Mouse (Mus musculus) lung, embryonic 15.5 days (tissue): ENCODE results near the gene Snx27. TPM values are rescaled to one million over a fixed set of nuclear protein-coding genes. Genes with fewer than 3 reads are reported as not detected.
A peak's percentile ranks its signal among the peaks of the same experiment; 100 is the strongest.

Source experiments
- ATAC-seq: fragments of 200-750 bp; cut with Nextera tagmentation; 2 replicates; pipeline ENCODE4 v1.8.0; 2017; ENCODE audit warnings: moderate number of reproducible peaks, borderline replicate concordance; ENCODE audit not compliant: low FRiP score, low TSS enrichment; ENCODE audit errors: extremely low read depth
- H3K27ac ChIP-seq: fragments of 300-500 bp; sonication (generic); 2 replicates; pipeline ENCODE4 v1.5.1; 2015; ENCODE audit warnings: moderate library complexity, mild to moderate bottlenecking, inconsistent platforms
- H3K27me3 ChIP-seq: fragments of 300-500 bp; sonication (generic); 2 replicates; pipeline ENCODE4 v1.6.1; 2015; ENCODE audit warnings: inconsistent platforms
- H3K36me3 ChIP-seq: fragments of 300-500 bp; sonication (generic); 2 replicates; pipeline ENCODE4 v1.6.1; 2015; ENCODE audit warnings: inconsistent platforms
- H3K4me1 ChIP-seq: fragments of 300-500 bp; sonication (generic); 2 replicates; pipeline ENCODE4 v1.6.1; 2015; ENCODE audit warnings: inconsistent platforms
- H3K4me2 ChIP-seq: fragments of 300-500 bp; sonication (generic); 2 replicates; pipeline ENCODE4 v1.6.1; 2015; ENCODE audit warnings: inconsistent platforms, mild to moderate bottlenecking, moderate library complexity
- H3K4me3 ChIP-seq: fragments of 300-500 bp; sonication (generic); 2 replicates; pipeline ENCODE4 v1.5.1; 2015; ENCODE audit warnings: mild to moderate bottlenecking, inconsistent platforms
- H3K9ac ChIP-seq: fragments of 300-500 bp; sonication (generic); 2 replicates; pipeline ENCODE4 v1.6.1; 2015; ENCODE audit warnings: inconsistent platforms
- H3K9me3 ChIP-seq: fragments of 300-500 bp; sonication (generic); 2 replicates; pipeline ENCODE4 v1.6.1; 2016; ENCODE audit warnings: inconsistent platforms
- WGBS: fragments of 180-500 bp; shearing (Covaris S2); methylation state at CpG from one replicate; pipeline ENCODE4 v1.1.7; 2015; 5-methylcytosine and 5-hydroxymethylcytosine counted together
- polyA plus RNA-seq: library from polyadenylated mRNA; unstranded; fragments of >200 nt; fragmentation: Nextera tagmentation; extraction: Ambion mirVana; gene quantifications from 2 replicates; pipeline ENCODE4 v1.2.1, GENCODE M21; 2015

The Snx27 gene
- polyA plus RNA-seq, 1 experiment from 2014 or later: 46.5 TPM

DNA sequence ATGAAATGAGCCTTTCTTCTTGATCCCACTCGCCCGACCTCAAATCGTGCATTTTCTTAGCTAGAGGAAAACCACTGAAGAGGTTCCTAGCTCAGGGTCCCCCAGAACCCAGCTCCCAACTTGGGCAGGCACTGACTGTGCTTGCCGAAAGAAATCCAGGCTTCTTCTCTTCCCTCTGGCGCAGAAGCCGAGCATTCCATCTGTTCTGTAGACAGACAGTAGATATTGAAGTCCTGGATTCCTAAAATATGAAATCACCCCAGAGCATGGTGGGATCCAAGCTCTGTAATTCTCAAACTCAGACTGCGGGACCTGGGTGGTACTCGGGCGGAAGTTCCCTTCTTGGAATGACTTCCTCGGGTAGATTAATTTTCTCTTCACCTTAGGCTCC lies 109.4 kb downstream of the Snx27 start:
- Histone ChIP-seq H3K36me3 (no peaks in the 10 kb centered on the region), H3K9ac (no peak overlapping the region), H3K27me3 (no peaks in the 10 kb centered on the region), H3K27ac (no peak overlapping the region), H3K4me1 (peaks cover 10% of the 10 kb centered on the region), H3K9me3 (no peaks in the 10 kb centered on the region), H3K4me3 (no peak overlapping the region), H3K4me2 (peak overlapping the region; percentile 48; the same call in 1 of the 2 replicates)
- WGBS: 36% methylated on average over 10 of the region's 10 CpGs
- ATAC-seq: no peak

DNA sequence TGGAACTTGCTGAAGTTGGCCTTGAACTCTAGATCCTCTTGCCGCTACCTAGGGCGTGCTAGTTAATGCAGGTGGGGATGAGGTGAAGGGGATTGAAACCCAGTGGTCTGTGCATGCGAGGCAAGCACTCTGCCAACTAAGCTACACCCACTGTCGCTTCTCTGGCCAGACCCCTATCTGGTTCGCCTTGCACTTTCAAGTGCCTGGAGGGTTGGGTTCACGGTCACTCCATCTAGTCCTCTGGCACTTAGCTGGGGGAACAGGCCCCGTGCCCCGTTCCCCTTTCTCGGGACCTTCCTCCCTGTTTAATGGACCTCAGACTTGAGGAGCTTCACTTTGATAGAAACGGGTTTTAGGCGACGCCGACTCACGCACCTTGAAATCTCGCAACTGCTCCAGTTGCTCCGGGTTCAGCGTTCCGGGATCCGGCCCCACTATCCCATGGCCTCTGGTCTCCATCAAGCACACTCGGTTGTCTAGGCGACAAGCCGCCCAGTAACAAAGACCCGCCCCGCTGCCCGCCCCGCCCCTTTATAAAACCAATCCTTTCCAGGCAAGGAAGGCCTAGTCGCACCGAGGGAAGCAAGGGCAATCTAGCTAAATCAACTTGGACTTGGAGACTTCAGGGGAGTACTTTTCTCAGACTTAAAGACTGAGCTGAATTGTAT lies 109.9 kb downstream of the Snx27 start:
- peak; percentile 81; the same call in 1 of the 2 replicates for ATAC-seq
- Histone ChIP-seq H3K4me1 (peaks cover 10% of the 10 kb centered on the region), H3K9ac (no peak overlapping the region), H3K27ac (no peak overlapping the region), H3K27me3 (no peaks in the 10 kb centered on the region), H3K4me2 (peak overlapping the region; percentile 48), H3K9me3 (no peaks in the 10 kb centered on the region), H3K4me3 (no peak overlapping the region), H3K36me3 (no peaks in the 10 kb centered on the region)
- 8% methylated on average over 28 of the region's 28 CpGs for WGBS

DNA sequence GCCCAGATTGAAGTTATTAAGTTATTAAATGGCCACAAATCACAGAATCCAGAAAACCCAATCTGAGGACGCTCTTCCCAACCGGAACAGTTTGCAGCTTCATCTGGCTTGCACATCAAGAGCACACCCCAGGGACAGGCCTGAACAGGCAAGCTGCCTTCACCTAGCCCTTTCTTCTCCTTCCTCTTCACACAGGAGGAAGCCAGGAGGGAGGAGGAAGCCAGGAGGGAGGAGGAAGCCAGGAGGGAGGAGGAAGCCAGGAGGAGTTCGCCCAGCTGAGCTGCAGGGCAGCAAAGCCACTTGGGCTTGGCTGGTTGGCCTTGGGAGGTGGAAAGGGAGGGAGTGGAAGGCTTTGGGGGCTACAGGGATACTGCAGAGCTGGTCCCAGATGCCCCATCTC lies 113.6 kb downstream of the Snx27 start:
- H3K4me2 ChIP-seq: no peak overlapping the region
- H3K4me3 ChIP-seq: no peak overlapping the region
- no peak overlapping the region for H3K9ac ChIP-seq
- H3K36me3 ChIP-seq: no peaks in the 10 kb centered on the region
- 46% methylated on average over 3 of the region's 3 CpGs for WGBS
- H3K4me1 ChIP-seq: peaks cover 10% of the 10 kb centered on the region
- no peaks in the 10 kb centered on the region for H3K9me3 ChIP-seq
- no peak overlapping the region for H3K27ac ChIP-seq
- ATAC-seq: no peak
- no peaks in the 10 kb centered on the region for H3K27me3 ChIP-seq

DNA sequence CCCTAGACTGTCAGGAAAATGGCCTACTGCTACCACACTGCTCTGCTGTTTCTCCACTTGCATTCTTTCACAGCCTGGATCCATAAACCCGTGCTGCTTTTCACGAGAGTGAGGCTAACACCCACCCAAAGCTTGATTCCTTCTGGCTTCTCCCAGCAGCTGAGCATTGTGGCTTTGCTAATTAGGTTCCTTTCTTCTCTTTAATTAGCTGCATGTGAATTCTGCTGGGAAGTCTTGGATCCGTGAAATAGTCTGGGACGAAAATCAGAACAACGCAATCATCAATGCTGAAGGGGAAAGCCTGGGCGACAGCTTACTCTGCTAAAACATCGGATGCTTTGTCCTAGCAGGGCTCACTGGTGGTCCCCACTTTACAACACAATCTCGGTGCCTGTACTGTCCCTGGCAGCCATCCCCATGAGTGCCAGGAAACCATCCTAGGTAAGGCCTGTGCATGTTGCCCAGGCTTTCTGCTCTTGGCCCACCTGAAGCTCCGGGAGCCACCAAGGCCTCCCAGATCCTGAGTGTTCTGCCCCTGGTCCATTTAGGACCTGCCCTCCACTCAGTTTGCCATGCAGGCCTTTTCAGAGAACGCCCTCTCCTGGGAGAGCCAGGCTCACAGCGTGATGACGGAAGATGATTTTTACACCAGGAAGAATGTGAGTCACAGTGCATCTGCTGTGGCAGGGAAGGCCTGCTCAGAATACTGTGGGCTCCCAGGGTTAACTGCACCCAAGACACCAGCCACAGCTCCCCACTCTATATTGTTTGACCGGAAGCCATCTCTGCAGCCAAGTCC lies 116.7 kb downstream of the Snx27 start:
- Histone ChIP-seq H3K4me1 (no peaks in the 10 kb centered on the region), H3K9me3 (no peaks in the 10 kb centered on the region), H3K4me2 (no peak overlapping the region), H3K27me3 (no peaks in the 10 kb centered on the region), H3K4me3 (no peak overlapping the region), H3K36me3 (no peaks in the 10 kb centered on the region), H3K9ac (no peak overlapping the region), H3K27ac (no peak overlapping the region)
- no peak for ATAC-seq
- WGBS: 77% methylated on average over 13 of the region's 13 CpGs

DNA sequence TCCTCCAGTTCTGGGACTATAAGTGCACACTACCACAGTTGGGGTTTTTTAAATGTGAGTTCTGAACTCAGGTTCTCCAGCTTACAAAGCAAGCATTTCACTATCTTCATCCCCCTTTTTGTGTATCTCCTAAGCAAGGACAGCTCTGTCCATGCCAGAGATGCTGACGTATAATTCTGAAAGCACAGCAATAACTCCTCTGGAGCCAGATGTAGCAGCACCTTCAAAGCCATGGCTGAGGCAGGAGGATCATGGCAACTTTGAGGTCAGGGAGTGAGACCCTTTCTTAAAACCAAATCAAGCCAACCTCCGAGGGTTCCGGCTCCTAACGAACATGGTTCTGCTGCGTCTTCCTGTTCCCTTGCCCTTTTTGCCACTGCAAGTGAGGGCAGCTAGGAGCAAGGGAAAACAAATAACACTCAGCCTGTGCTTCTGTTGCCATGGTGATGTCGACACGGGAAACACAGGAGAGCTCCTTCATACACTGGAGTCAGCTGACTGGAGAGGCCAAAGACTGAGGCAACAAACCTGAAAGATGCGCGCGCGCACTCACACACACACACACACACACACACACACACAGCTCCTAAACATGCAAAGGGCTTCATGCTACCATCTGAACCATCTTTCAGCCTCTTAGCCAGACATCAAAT lies 118.5 kb downstream of the Snx27 start:
- Histone ChIP-seq H3K27ac (no peak overlapping the region), H3K27me3 (no peaks in the 10 kb centered on the region), H3K4me1 (no peaks in the 10 kb centered on the region), H3K4me2 (no peak overlapping the region), H3K36me3 (no peaks in the 10 kb centered on the region), H3K9ac (no peak overlapping the region), H3K9me3 (no peaks in the 10 kb centered on the region), H3K4me3 (no peak overlapping the region)
- 40% methylated on average over 11 of the region's 11 CpGs for WGBS
- ATAC-seq: no peak

DNA sequence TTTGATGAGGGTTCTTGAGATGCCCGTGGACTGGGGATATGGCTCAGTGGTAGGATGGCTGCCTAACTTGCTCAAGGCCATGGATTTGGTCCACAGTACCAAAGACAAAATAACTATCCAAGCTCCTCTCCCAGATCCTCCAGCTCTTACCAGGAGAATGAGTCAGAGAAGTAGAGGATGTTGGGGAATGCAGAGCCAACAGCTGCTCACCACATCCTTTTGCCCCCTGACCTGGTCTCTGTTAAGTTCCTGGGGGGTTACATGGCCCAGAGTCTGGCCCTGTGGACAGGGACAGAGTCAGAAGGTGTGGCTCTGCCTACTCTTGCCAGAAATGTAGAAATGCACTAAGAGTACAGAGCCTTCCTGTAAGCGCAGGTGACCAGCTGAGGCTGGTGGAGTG lies 122.7 kb downstream of the Snx27 start:
- WGBS: 88% methylated on average over 2 of the region's 2 CpGs
- no peak overlapping the region for H3K4me3 ChIP-seq
- no peak for ATAC-seq

DNA sequence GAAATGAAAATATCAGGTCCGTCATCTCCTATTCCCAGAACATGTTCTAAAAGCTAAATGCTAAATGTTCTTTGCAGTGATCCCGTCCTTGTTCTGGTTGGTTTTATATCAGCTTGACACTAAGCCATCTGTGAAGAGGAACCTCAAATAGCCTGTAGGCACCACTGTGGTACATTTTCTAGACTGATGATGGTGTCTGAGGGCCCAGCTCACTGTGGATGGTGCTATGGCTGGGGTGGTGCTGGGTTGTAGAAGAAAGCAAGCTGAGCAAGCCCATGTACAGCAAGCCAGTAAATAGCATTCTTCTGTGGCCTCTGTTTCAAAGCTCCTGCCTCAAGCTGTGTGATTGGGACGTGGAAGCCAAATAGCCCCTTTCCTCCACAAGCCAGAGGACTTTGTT lies 125.5 kb downstream of the Snx27 start:
- Histone ChIP-seq H3K9ac (no peak overlapping the region), H3K27me3 (no peaks in the 10 kb centered on the region), H3K4me2 (peak overlapping the region; percentile 51), H3K4me3 (no peak overlapping the region), H3K27ac (no peak overlapping the region), H3K36me3 (no peaks in the 10 kb centered on the region), H3K4me1 (no peaks in the 10 kb centered on the region), H3K9me3 (no peaks in the 10 kb centered on the region)
- 63% methylated on average over 3 of the region's 3 CpGs for WGBS
- ATAC-seq: no peak

More for the DNA sequence above, 122.7 kb downstream of the Snx27 start:
- H3K4me2 ChIP-seq: no peak overlapping the region
- H3K36me3 ChIP-seq: no peaks in the 10 kb centered on the region
- no peak overlapping the region for H3K27ac ChIP-seq
- no peaks in the 10 kb centered on the region for H3K27me3 ChIP-seq
- H3K9ac ChIP-seq: no peak overlapping the region
- no peaks in the 10 kb centered on the region for H3K9me3 ChIP-seq
- H3K4me1 ChIP-seq: no peaks in the 10 kb centered on the region

DNA sequence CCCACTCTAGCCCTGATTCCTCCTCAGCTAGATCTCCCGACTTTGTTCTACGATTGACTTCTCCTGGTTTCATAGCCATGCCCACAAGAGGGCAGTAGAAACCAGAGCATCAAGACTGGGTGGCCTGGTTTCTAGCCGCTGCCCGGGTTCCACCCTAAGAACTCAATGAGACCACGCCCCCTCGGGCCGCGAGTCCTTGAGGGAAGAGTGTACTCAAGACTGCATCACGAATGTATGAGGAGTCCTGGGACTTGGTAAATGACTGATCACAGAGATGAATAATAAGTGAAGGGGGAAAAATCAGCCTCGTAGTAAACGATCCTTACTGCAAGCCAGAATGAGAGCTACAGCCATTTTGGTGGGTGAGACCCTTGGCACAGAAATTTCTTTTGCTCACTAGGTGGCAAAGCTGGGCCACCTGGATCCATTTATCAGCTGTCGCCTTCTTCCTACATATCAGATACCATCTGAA lies 126.0 kb downstream of the Snx27 start:
- WGBS: 2% methylated on average over 12 of the region's 12 CpGs
- peak overlapping the region; percentile 27 for H3K4me3 ChIP-seq
- ATAC-seq: peak; percentile 92

DNA sequence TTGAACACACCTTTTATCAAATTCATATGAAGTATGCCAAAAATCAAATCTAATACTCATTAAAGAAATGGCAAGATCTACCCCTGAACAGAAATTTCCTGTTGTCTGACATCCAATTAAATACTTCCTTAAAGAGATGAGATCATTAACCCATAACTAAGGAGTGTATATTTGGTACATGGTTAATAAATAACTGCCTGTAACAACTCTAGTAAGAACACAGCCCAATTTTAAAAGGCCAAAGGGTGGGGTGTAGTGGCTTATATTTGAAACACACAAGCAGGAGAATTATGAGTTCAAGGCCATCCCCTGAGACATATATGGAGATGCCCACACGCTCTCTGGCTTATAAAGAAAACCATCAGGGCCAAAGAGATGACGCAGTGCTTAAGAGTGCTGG lies 133.1 kb downstream of the Snx27 start:
- ATAC-seq: no peak
- Histone ChIP-seq H3K27ac (no peak overlapping the region), H3K27me3 (no peaks in the 10 kb centered on the region), H3K9ac (no peak overlapping the region), H3K9me3 (no peaks in the 10 kb centered on the region), H3K4me1 (0 out of 2 replicates have a peak, but pooled peaks cover 1% of the 10 kb centered on the region), H3K4me3 (no peak overlapping the region), H3K4me2 (no peak overlapping the region), H3K36me3 (peaks cover 39% of the 10 kb centered on the region)
- 88% methylated on average over 2 of the region's 2 CpGs for WGBS

More for the DNA sequence above, 126.0 kb downstream of the Snx27 start:
- H3K9ac ChIP-seq: no peak overlapping the region
- H3K27me3 ChIP-seq: no peaks in the 10 kb centered on the region
- no peaks in the 10 kb centered on the region for H3K36me3 ChIP-seq
- H3K27ac ChIP-seq: no peak overlapping the region
- no peaks in the 10 kb centered on the region for H3K9me3 ChIP-seq
- H3K4me2 ChIP-seq: peak overlapping the region; percentile 51
- H3K4me1 ChIP-seq: no peaks in the 10 kb centered on the region

Other genes with a start within 250 kb of the Snx27 start
- gene Them5, start 240.6 kb downstream of the Snx27 start, polyA plus RNA-seq: 0.25 and 0.35 TPM in 2 replicates
- 0.45 and 1.1 TPM in 2 replicates for gene C2cd4d, start 220.3 kb downstream of the Snx27 start, polyA plus RNA-seq
- 6.1 and 6.8 TPM in 2 replicates for gene Rorc, start 209.9 kb downstream of the Snx27 start, polyA plus RNA-seq
- gene Lingo4, start 184.2 kb downstream of the Snx27 start, polyA plus RNA-seq: 0.25 and 0.26 TPM in 2 replicates
- 11.7 and 11.8 TPM in 2 replicates for gene Tdrkh, start 169.4 kb downstream of the Snx27 start, polyA plus RNA-seq
- gene Mrpl9, start 139.4 kb downstream of the Snx27 start, polyA plus RNA-seq: 59.5 and 62.6 TPM in 2 replicates
- gene Oaz3, start 138.8 kb downstream of the Snx27 start, polyA plus RNA-seq: 0.42 and 0.49 TPM in 2 replicates
- gene Celf3, start 104.4 kb downstream of the Snx27 start, polyA plus RNA-seq: 2.3 and 4.6 TPM in 2 replicates
- gene Riiad1, start 102.4 kb downstream of the Snx27 start, polyA plus RNA-seq: 7.8 and 8.4 TPM in 2 replicates
- not detected in 2 replicates for gene Gm10972, start 60.4 kb upstream of the Snx27 start, polyA plus RNA-seq
- gene Tuft1, start 76.2 kb upstream of the Snx27 start, polyA plus RNA-seq: 10.4 and 11.6 TPM in 2 replicates
- 7.5 and 8.5 TPM in 2 replicates for gene Selenbp2, start 110.8 kb upstream of the Snx27 start, polyA plus RNA-seq
- gene Cgn, start 203.8 kb upstream of the Snx27 start, polyA plus RNA-seq: 28.8 and 29.7 TPM in 2 replicates